Mouse (Mus musculus) duodenum, adult 2 months (tissue): Measurements from ENCODE around the gene Pigo. TPM values are rescaled to one million over a fixed set of nuclear protein-coding genes. Genes with fewer than 3 reads are reported as not detected.

Experiments
- polyA plus RNA-seq: library from polyadenylated mRNA; depleted of rRNA; stranded (reverse); fragments of >200 nt; gene quantifications from 2 replicates; pipeline ENCODE4 v1.2.3, GENCODE M21; 2012; ENCODE audit warnings: low replicate concordance; rRNA removed

Pigo gene
- 30.0 and 31.1 TPM in 2 replicates for polyA plus RNA-seq

GRCm38 (mm10) chr4:43025084-43025960, at the start of gene Pigo:
TSS of gene Pigo (minus strand) at chr4:43025819.

GRCm38 (mm10) chr4:43058753-43059654, 33.4 kb upstream of the Pigo start, which contains the start of gene Unc13b:
TSS of gene Unc13b (plus strand) at chr4:43058953.

GRCm38 (mm10) chr4:43045659-43046302, 20.2 kb upstream of the Pigo start, which contains the start of gene Fam214b:
TSS of gene Fam214b (minus strand) at chr4:43046220.

GRCm38 (mm10) chr4:43031237-43031995, 5.8 kb upstream of the Pigo start, which contains the start of gene Stoml2:
TSS of gene Stoml2 (minus strand) at chr4:43031710.

GRCm38 (mm10) chr4:43010161-43011038, 15.2 kb downstream of the Pigo start, which contains the start of gene Fancg:
TSS of gene Fancg (minus strand) at chr4:43010506.

DNA sequence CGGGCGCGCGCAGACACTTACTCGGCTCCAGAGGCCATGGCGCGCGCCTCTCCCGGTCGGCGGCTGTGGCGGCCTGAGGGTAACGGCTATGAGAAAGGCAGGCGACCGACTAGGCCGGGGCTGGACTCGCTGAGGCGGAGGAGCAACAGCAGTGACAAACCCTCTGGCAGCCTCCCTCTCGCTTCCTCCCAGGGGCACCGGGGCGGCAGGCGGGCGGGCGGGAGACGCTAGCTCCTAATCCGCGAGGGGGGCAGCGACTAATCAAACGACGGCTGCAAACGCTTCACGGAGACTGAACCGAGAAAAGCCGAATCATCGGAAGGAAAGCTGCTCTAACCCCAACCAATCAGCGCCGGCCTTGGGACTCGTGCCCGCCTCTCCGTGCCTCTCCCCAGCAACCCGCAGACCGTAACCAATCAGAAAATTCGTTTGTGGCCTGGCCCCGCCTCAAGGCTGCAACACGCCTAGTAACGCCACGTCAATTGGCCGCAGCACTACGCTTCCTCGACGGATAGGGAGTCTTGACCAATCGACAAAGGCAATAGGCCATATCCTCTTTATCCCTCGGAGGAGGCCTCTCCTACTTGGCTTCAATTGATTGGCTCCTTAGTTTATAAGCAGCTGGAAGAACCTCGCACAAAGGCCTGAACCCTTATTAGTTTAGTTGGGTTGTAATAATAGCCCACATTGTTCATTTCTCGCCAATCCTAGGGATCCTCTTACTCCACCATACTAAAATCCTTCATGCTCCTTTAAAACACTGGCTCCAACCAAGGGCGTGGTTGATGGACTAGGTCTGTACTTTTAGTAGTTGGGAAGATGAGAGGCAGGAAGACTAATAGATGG, 25.3 kb downstream of the Pigo start, which contains the start of gene Vcp:
Vcp (minus strand) TSS at position 367 of the 846 bp plus-strand sequence.

GRCm38 (mm10) chr4:42969304-42969703, 56.3 kb downstream of the Pigo start, which contains the start of gene 1700022I11Rik:
TSS of gene 1700022I11Rik (plus strand) at chr4:42969604.

Other genes starting within 250 kb of the Pigo start
- not detected in 2 replicates for gene Fam205a1, start 171.9 kb downstream of the Pigo start, polyA plus RNA-seq
- not detected in 2 replicates for gene Gm12394, start 169.0 kb downstream of the Pigo start, polyA plus RNA-seq
- not detected in 2 replicates for gene Fam205c, start 151.6 kb downstream of the Pigo start, polyA plus RNA-seq
- 0.57 and 0.70 TPM in 2 replicates for gene Phf24, start 109.2 kb downstream of the Pigo start, polyA plus RNA-seq
- 4.2 and 9.0 TPM in 2 replicates for gene Dnajb5, start 76.0 kb downstream of the Pigo start, polyA plus RNA-seq
- not detected in 2 replicates for gene 1700022I11Rik, start 56.2 kb downstream of the Pigo start, polyA plus RNA-seq
- 149 and 296 TPM in 2 replicates for gene Vcp, start 25.3 kb downstream of the Pigo start, polyA plus RNA-seq
- 8.5 and 11.1 TPM in 2 replicates for gene Fancg, start 15.3 kb downstream of the Pigo start, polyA plus RNA-seq
- gene Stoml2, start 5.9 kb upstream of the Pigo start, polyA plus RNA-seq, result 58.6 and 93.0 TPM in 2 replicates
- 34.4 and 64.2 TPM in 2 replicates for gene Fam214b, start 20.4 kb upstream of the Pigo start, polyA plus RNA-seq
- 4.8 and 9.7 TPM in 2 replicates for gene Unc13b, start 33.1 kb upstream of the Pigo start, polyA plus RNA-seq
- gene Atp8b5, start 241.3 kb upstream of the Pigo start, polyA plus RNA-seq, result not detected in 2 replicates